Mouse (Mus musculus) CH12.LX (cell line): ENCODE results near the gene Zc3h10.

Source experiments
- CTCF ChIP-seq, 2 experiments: IDR thresholded peaks in 1 of 2; conservative IDR thresholded peaks in 1 of 2; 2 replicates each; pipeline ENCODE4 v1.5.1; 2011 to 2012; ENCODE audit warnings: low read depth in 2 of 2, low read length in 2 of 2, improper control_type of control experiment in 1 of 2, inconsistent platforms in 1 of 2, mild to moderate bottlenecking in 1 of 2, moderate library complexity in 1 of 2
- JUND ChIP-seq: conservative IDR thresholded peaks from 2 replicates; pipeline ENCODE4 v1.6.1; 2011; ENCODE audit warnings: low read depth, low read length, improper control_type of control experiment
- MAFK ChIP-seq: IDR thresholded peaks from 2 replicates; pipeline ENCODE4 v1.6.1; 2011; ENCODE audit warnings: low read length, improper control_type of control experiment; ENCODE audit not compliant: insufficient replicate concordance
- POLR2A ChIP-seq: IDR thresholded peaks from 2 replicates; pipeline ENCODE4 v1.6.1; 2011; ENCODE audit warnings: low read depth, mild to moderate bottlenecking, improper control_type of control experiment, low read length

DNA sequence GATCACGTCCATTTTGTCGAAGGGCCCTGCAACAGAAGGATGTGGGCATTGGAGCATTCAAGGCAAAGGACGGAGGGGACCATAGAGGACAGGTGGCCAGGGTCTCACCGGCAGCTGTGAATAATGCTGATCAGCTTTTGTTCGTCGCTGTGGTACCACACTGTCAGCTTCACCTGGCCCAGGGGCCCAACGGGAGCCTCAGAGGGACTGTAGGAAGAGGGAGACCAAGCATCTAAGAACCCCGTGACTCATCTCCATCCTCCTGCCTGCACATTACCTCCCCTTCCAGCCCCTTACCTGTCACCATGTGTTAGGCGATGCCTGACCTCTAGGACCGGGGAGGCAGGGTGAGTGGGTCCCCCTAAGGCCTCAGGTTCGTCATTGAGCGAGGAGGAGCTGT, 35.8 kb downstream of the Zc3h10 start:
- TF ChIP-seq MAFK (no peak), CTCF (conservative IDR thresholded peaks at IDR 0.05 in 1 of 2, IDR thresholded peaks at IDR 0.05 in 1 of 2; ENCODE audit: low read depth in 2 of 2, low read length in 2 of 2) (no peak), POLR2A (no peak), JUND (no peak)
